Mouse (Mus musculus) embryonic facial prominence, embryonic 12.5 days (tissue): Measurements from ENCODE around the gene Rabep2. TPM values are rescaled to one million over a fixed set of nuclear protein-coding genes. Genes with fewer than 3 reads are reported as not detected.

Source experiments
- ATAC-seq: fragments of 200-750 bp; cut with Nextera tagmentation; 2 replicates; pipeline ENCODE4 v1.8.0; 2017; ENCODE audit not compliant: insufficient number of reproducible peaks, insufficient read depth, low FRiP score, low TSS enrichment
- H3K27ac ChIP-seq: fragments of 300-500 bp; sonication (generic); 2 replicates; pipeline ENCODE4 v1.5.1; 2016; ENCODE audit warnings: mild to moderate bottlenecking
- H3K27me3 ChIP-seq: fragments of 300-500 bp; sonication (generic); 2 replicates; pipeline ENCODE4 v1.6.1; 2016; ENCODE audit warnings: mild to moderate bottlenecking, moderate library complexity
- H3K36me3 ChIP-seq: fragments of 300-500 bp; sonication (generic); 2 replicates; pipeline ENCODE4 v1.6.1; 2016; ENCODE audit warnings: mild to moderate bottlenecking
- H3K4me1 ChIP-seq: fragments of 300-500 bp; sonication (generic); 2 replicates; pipeline ENCODE4 v1.6.1; 2016
- H3K4me2 ChIP-seq: fragments of 300-500 bp; sonication (generic); replicated peaks from 2 replicates; pipeline ENCODE4 v1.6.1; 2016; ENCODE audit warnings: mild to moderate bottlenecking, moderate library complexity
- H3K4me3 ChIP-seq: fragments of 300-500 bp; sonication (generic); 2 replicates; pipeline ENCODE4 v1.5.1; 2016; ENCODE audit warnings: mild to moderate bottlenecking
- H3K9ac ChIP-seq: fragments of 300-500 bp; sonication (generic); 2 replicates; pipeline ENCODE4 v1.6.1; 2016; ENCODE audit warnings: mild to moderate bottlenecking, moderate library complexity
- H3K9me3 ChIP-seq: fragments of 300-500 bp; sonication (generic); 2 replicates; pipeline ENCODE4 v1.6.1; 2016; ENCODE audit warnings: mild to moderate bottlenecking, moderate library complexity
- WGBS: fragments of 180-500 bp; shearing (Covaris S2); methylation state at CpG from one replicate; pipeline ENCODE4 v1.1.7; 2016; 5-methylcytosine and 5-hydroxymethylcytosine counted together
- polyA plus RNA-seq: library from polyadenylated mRNA; unstranded; fragments of >200 nt; fragmentation: Nextera tagmentation; extraction: Ambion mirVana; gene quantifications from 2 replicates; pipeline ENCODE4 v1.2.1, GENCODE M21; 2016

Rabep2 gene
- polyA plus RNA-seq, 1 experiment from 2014 or later = 35.3 TPM

GRCm38 (mm10) chr7:126414725-126415124, 13.8 kb upstream of the Rabep2 start, which contains the start of gene Cd19:
Cd19 (minus strand) TSS chr7:126414889.
- no peaks in the 10 kb centered on the region for H3K36me3 ChIP-seq
- H3K4me2 ChIP-seq = no peak within 1 kb of the TSS
- ATAC-seq = no peak
- 82% methylated on average over 6 of the region's 6 CpGs for WGBS
- H3K4me3 ChIP-seq = no peak within 1 kb of the TSS
- no peak within 1 kb of the TSS for H3K27ac ChIP-seq
- H3K9ac ChIP-seq = no peak within 1 kb of the TSS
- H3K27me3 ChIP-seq = no peaks in the 10 kb centered on the region
- no peaks in the 10 kb centered on the region for H3K4me1 ChIP-seq
- no peaks in the 10 kb centered on the region for H3K9me3 ChIP-seq

DNA sequence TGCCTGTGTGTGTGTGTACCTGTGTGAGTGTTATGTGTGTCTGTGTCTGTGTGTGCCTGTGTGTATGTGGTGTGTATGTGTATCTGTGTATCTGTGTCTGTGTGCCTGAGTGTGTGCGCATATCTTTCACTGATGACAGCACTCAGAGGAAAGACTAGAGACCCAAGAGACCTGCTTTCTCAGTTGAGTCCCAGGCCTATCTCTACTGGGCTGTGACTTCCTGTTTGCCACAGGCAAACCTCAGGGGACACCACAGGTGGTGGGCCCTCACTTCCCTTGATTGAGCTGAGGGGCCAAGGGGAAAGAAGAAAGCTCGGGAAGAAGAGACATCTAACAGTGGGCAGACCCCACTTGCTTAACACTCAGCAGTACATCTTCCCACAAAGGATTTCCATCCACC, 11.9 kb upstream of the Rabep2 start:
- Histone ChIP-seq H3K27me3 (no peaks in the 10 kb centered on the region), H3K4me3 (no peak overlapping the region), H3K9me3 (no peaks in the 10 kb centered on the region), H3K27ac (peak overlapping the region; percentile 7; the same call in 1 of the 2 replicates), H3K9ac (no peak overlapping the region), H3K4me2 (no peak overlapping the region), H3K4me1 (no peaks in the 10 kb centered on the region), H3K36me3 (no peaks in the 10 kb centered on the region)
- peak; percentile 19; the same call in 1 of the 2 replicates for ATAC-seq
- 58% methylated on average over 2 of the region's 2 CpGs for WGBS

- H3K27me3 ChIP-seq = no peaks in the 10 kb centered on the region
- no peak overlapping the region for H3K4me3 ChIP-seq
- no peak for ATAC-seq
- 35% methylated on average over 8 of the region's 8 CpGs for WGBS
- H3K9me3 ChIP-seq = no peaks in the 10 kb centered on the region
- no peak overlapping the region for H3K4me2 ChIP-seq
- H3K9ac ChIP-seq = no peak overlapping the region
- H3K27ac ChIP-seq = no peak overlapping the region
- H3K36me3 ChIP-seq = no peaks in the 10 kb centered on the region
- H3K4me1 ChIP-seq = no peaks in the 10 kb centered on the region
These were observed 11.5 kb upstream of the Rabep2 start for GRCm38 (mm10) chr7:126417045-126417444.

DNA sequence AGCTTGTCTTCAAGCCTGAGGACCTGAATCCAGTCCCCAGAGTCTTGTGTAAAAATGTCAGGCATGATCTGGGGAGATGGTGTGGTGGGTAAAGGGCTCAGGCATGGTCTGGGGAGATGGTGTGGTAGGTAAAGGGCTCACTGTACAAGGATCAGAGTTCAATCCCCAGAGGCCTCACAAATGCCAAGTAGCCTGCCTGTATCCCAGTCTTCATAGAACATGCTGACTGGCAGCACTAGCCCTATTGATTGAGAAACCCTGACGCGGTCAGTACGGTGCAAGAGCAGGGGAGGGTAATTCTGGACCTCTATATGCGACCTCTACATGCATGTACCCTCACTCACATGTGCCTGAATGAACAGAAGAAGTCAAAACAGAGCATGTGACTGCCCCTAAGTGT, 11.0 kb upstream of the Rabep2 start:
- H3K9ac ChIP-seq = no peak overlapping the region
- no peak overlapping the region for H3K4me3 ChIP-seq
- no peak overlapping the region for H3K27ac ChIP-seq
- no peaks in the 10 kb centered on the region for H3K36me3 ChIP-seq
- no peaks in the 10 kb centered on the region for H3K4me1 ChIP-seq
- ATAC-seq = no peak
- 84% methylated on average over 4 of the region's 4 CpGs for WGBS
- H3K9me3 ChIP-seq = no peaks in the 10 kb centered on the region
- no peaks in the 10 kb centered on the region for H3K27me3 ChIP-seq
- no peak overlapping the region for H3K4me2 ChIP-seq

DNA sequence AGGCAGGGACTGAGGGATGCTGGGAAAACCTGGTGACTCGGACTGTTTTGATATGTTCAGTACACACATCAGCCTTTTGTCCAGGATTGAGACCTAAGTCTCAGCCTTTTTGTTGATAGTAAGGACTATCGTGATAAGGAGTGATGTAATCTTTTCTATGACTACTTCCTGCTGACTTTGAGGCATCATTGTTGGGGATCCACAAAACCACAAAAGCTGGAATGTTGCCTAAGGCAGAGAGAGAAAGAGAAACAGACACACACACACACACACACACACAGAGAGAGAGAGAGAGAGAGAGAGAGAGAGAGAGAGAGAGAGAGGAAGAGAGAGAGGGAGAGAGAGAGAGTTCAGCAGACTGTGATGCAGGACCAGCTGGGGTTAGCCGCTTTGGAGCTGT, 10.1 kb upstream of the Rabep2 start:
- H3K4me2 ChIP-seq = no peak overlapping the region
- no peak overlapping the region for H3K4me3 ChIP-seq
- no peak for ATAC-seq
- WGBS = 73% methylated on average over 3 of the region's 3 CpGs
- no peaks in the 10 kb centered on the region for H3K27me3 ChIP-seq
- H3K36me3 ChIP-seq = no peaks in the 10 kb centered on the region
- H3K9ac ChIP-seq = no peak overlapping the region
- no peaks in the 10 kb centered on the region for H3K4me1 ChIP-seq
- no peaks in the 10 kb centered on the region for H3K9me3 ChIP-seq
- H3K27ac ChIP-seq = no peak overlapping the region

GRCm38 (mm10) chr7:126421756-126422155, 6.8 kb upstream of the Rabep2 start:
- H3K9me3 ChIP-seq = no peaks in the 10 kb centered on the region
- WGBS = 88% methylated on average over 5 of the region's 5 CpGs
- ATAC-seq = no peak
- H3K27me3 ChIP-seq = no peaks in the 10 kb centered on the region
- H3K27ac ChIP-seq = no peak overlapping the region
- no peak overlapping the region for H3K4me2 ChIP-seq
- H3K9ac ChIP-seq = no peak overlapping the region
- H3K36me3 ChIP-seq = no peaks in the 10 kb centered on the region
- no peaks in the 10 kb centered on the region for H3K4me1 ChIP-seq
- H3K4me3 ChIP-seq = no peak overlapping the region

DNA sequence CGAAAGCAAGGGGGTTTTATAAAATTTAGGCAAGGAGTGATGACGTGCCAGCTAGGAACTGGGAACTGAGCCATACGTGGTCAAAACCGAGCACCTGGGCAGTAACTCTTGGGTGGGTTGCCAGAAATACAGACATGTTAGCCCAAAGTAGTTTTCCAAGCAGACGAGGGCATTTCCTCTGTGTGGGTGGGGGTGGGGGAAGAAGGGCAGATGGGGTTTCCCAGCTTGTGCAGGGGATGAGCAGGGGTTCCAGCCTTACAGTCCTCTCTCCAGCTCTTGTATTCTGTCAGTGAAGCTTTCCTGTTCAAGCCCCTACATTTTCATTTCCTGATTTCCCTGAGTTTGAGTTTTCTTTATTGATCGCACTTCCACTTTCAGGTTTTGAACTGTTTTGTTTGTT, 4.4 kb upstream of the Rabep2 start:
- H3K4me3 ChIP-seq = no peak overlapping the region
- H3K9me3 ChIP-seq = no peaks in the 10 kb centered on the region
- no peaks in the 10 kb centered on the region for H3K36me3 ChIP-seq
- whole genome bisulfite sequencing = 77% methylated on average over 6 of the region's 6 CpGs
- ATAC-seq = no peak
- no peak overlapping the region for H3K9ac ChIP-seq
- H3K4me2 ChIP-seq = no peak overlapping the region
- no peak overlapping the region for H3K27ac ChIP-seq
- no peaks in the 10 kb centered on the region for H3K27me3 ChIP-seq
- H3K4me1 ChIP-seq = peaks cover 7% of the 10 kb centered on the region; the same call in 1 of the 2 replicates

DNA sequence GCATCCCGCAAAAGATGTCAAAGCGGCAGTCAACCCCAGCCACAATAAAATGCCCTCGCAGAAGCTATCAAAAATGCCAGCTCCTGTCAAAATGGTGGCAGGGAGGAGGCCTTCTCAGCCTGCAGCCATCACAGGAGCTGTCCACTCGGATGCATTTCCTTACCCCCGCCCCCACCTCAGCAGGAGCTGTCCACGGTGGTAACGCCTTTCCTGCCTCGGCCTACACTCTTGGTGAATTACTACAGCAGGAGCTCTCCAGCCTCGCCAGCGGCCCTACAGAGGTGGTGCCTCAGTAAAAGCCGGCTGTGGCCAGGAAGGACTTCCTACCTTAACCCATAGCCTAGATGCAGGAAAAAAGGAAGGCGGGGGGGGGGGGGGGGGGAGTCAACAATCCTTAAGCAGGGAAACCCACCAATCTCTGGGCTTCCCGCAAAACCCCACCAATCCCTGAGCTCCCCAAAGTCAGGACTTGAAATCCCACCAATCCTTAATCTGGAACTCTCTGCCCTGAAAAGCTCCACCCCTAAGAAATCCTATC, 1.2 kb upstream of the Rabep2 start:
- H3K4me1 ChIP-seq = peaks cover 12% of the 10 kb centered on the region
- no peak overlapping the region for H3K4me3 ChIP-seq
- ATAC-seq = no peak
- H3K27me3 ChIP-seq = no peaks in the 10 kb centered on the region
- 51% methylated on average over 12 of the region's 13 CpGs for WGBS
- no peaks in the 10 kb centered on the region; the same call in 1 of the 2 replicates for H3K36me3 ChIP-seq
- H3K27ac ChIP-seq = no peak overlapping the region
- no peak overlapping the region for H3K9ac ChIP-seq
- H3K4me2 ChIP-seq = peak overlapping the region; percentile 79; the same call in 1 of the 2 replicates
- no peaks in the 10 kb centered on the region for H3K9me3 ChIP-seq

GRCm38 (mm10) chr7:126428154-126428553, 405 bp upstream of the Rabep2 start:
- Histone ChIP-seq H3K4me1 (peaks cover 12% of the 10 kb centered on the region), H3K36me3 (peaks cover 3% of the 10 kb centered on the region), H3K9ac (peak overlapping the region; percentile 86), H3K4me2 (peak overlapping the region; percentile 79), H3K9me3 (no peaks in the 10 kb centered on the region), H3K27me3 (no peaks in the 10 kb centered on the region), H3K4me3 (peak overlapping the region; percentile 70), H3K27ac (peak overlapping the region; percentile 91)
- no peak; the same call in 1 of the 2 replicates for ATAC-seq
- 29% methylated on average over 4 of the region's 4 CpGs for WGBS

- Histone ChIP-seq H3K4me2 (peak overlapping the region; percentile 79), H3K27ac (peak overlapping the region; percentile 91; the same call in 1 of the 2 replicates)
- no peak for ATAC-seq
These were observed 942 bp downstream of the Rabep2 start for GRCm38 (mm10) chr7:126429503-126429898.

GRCm38 (mm10) chr7:126430167-126430566, 1.6 kb downstream of the Rabep2 start:
- H3K4me2 ChIP-seq = no peak overlapping the region
- H3K27ac ChIP-seq = no peak overlapping the region
- H3K9me3 ChIP-seq = no peaks in the 10 kb centered on the region
- H3K27me3 ChIP-seq = no peaks in the 10 kb centered on the region
- ATAC-seq = no peak
- H3K9ac ChIP-seq = no peak overlapping the region; the same call in 1 of the 2 replicates
- H3K4me1 ChIP-seq = peaks cover 12% of the 10 kb centered on the region
- peaks cover 3% of the 10 kb centered on the region for H3K36me3 ChIP-seq
- H3K4me3 ChIP-seq = no peak overlapping the region

More at GRCm38 (mm10) chr7:126429503-126429898, 942 bp downstream of the Rabep2 start:
- peak overlapping the region; percentile 70 for H3K4me3 ChIP-seq
- H3K4me1 ChIP-seq = peaks cover 12% of the 10 kb centered on the region
- H3K36me3 ChIP-seq = peaks cover 3% of the 10 kb centered on the region
- H3K27me3 ChIP-seq = no peaks in the 10 kb centered on the region
- 26% methylated on average over 15 of the region's 15 CpGs for WGBS
- no peaks in the 10 kb centered on the region for H3K9me3 ChIP-seq
- peak overlapping the region; percentile 86 for H3K9ac ChIP-seq

DNA sequence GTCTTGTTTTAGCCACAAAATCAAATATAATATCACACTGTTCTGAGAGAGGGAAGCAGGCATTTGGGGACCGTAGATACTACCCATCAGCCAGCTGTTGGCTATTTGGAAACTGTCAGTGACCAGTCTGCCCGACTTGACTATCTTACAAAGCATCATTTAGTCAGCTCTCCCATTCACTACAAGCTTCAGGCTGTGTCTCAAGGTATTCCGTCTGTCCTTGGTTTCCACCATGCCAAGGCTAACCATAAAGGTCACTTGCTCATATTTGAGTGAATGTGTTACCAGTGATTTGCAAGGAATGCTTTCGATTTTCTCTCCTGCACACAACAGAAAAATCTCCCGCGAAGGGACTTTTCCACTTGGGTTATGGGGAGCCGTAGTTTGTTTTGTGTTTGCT, 6.2 kb downstream of the Rabep2 start:
- no peak overlapping the region for H3K9ac ChIP-seq
- no peak for ATAC-seq
- peaks cover under 1% of the 10 kb centered on the region for H3K4me1 ChIP-seq
- H3K4me3 ChIP-seq = no peak overlapping the region
- H3K4me2 ChIP-seq = no peak overlapping the region
- peaks cover 18% of the 10 kb centered on the region for H3K36me3 ChIP-seq
- H3K9me3 ChIP-seq = no peaks in the 10 kb centered on the region
- whole genome bisulfite sequencing = 92% methylated on average over 7 of the region's 7 CpGs
- H3K27me3 ChIP-seq = no peaks in the 10 kb centered on the region
- no peak overlapping the region for H3K27ac ChIP-seq
